Mouse (Mus musculus): Measurements from ENCODE around the gene 4921517D22Rik. TPM values are rescaled to one million over a fixed set of nuclear protein-coding genes. Genes with fewer than 3 reads are reported as not detected.

4921517D22Rik gene
- total RNA-seq, 2 experiments from 2014 or later = not detected

DNA sequence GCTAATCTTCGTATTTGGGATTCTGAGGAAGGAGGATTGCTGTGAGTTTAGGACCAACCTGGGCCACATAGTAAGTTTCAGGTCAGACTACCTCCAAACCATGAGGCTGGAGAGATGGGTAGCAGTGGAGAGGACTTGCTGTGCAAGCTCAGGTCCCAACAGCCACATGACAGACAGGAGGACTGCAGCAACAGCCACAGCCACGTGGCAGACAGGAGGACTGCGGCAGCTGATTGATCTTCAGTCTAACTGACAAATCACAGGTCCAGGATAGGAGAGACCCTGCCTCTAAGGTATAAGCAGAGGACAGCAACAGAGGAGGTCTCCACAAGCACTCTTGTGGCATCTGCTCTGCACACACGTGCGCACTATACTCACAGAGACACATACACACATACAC is 36.1 kb downstream of the 4921517D22Rik start:
- no peak for DNase-seq

DNA sequence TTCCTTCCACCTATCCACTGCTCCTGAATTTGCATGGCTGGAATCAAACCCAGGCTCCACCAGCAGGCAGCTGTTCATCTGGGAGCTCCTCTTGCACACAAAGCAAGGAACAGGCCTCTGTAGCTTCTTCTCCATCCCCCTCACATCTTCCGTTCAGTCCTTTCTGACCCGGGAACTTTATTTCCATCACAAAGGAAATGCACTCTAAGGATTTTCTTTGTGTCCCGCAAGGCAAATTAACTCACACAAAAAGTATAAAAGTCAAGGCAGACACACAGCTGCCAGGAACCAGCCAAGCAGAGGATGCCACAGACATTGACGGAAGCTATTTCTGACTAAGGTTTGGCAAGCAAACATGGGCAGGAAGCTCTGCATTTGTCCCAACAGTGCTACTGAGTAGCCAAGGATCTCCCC is 36.9 kb downstream of the 4921517D22Rik start:
- no peak for DNase-seq

DNA sequence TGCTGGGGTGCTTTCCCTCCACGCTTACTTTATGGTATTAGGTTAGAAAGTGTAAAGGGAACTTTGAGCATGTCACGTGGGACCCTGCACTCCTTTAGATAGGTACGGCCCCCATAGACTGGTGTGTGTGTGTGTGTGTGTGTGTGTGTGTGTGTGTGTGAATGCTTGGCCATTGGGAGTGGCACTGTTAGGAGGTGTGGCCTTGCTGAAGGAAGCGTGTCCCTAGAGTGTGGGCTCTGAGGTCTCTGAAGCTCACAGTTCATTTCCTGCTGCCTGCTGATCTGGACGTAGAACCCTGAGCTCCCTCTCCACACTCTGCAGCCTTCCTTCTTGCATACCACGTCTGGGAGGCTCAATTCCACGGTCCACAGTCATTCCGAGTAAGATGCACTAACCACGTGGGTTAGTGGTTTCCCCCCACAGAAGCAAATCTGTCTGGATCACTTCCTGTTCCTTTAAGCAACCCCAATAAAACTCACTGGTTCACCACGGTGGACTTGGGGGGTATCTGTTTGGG is 37.5 kb downstream of the 4921517D22Rik start:
- DNase-seq = no peak

DNA sequence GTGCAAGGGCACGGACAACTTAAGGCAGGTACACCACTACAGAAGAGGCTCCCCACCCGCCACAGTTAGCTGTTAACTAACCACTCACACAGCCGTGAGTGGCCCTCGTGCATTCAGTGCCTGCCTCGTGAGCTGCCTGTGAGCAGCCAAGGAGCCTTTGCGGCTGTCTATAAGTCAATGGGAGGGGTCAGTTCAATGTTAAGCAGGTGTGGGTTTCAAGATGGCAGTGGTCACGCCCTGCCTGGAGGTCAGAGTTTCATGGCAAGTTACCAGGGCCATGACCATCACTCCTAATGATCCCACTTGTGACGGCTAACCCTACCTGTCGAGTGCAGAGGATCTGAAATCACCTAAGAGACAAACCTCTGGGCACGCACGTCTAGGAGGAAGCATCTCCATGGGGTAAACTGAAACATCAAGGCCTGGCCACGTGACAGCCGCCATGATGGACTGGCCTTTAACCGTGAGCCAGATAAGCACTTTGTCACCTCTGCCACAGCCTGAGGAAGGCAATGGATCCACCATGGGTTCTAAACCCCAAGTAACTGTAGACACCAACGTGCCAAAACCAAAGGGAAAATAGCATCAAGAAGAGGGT is 38.1 kb downstream of the 4921517D22Rik start:
- DNase-seq = no peak

DNA sequence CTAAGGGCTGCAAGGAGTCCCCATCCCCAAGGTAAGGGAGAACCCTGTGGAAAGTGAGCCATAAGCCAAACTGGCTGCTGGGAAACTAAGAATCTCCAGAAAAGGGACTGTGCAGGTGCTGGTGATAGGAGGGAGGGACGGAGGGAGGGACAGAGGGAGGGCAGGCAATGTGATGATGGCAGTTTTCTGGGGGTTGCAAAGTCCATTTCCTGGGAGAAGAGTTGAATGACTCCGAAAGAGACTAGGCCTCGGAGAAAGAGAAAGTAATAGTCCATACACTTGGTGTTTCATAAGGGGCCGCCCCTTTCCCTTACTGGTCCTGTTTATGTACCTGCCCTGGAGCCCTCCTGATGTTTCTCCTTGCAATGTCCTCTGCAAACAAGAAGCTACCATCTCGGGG is 39.4 kb downstream of the 4921517D22Rik start:
- DNase-seq = no peak

DNA sequence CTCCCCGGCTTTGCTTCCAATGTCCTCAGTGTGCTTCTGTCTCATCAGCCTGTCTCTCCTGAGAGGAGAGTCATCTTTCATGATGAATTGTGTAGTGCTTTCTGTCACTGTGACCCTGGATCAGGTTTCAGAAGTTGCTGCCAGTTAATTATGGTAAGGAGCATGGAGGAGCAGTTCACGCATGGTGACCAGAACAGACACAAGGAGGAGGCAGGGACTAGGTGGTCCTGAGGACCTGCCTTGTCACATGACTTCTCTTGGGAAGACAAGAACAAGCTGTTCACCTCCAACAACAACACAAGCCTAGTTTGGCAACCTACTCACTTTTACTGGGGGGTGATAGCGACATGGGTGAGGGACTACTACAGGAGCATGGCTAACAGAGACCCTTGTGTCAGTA is 40.8 kb downstream of the 4921517D22Rik start:
- DNase-seq = no peak

DNA sequence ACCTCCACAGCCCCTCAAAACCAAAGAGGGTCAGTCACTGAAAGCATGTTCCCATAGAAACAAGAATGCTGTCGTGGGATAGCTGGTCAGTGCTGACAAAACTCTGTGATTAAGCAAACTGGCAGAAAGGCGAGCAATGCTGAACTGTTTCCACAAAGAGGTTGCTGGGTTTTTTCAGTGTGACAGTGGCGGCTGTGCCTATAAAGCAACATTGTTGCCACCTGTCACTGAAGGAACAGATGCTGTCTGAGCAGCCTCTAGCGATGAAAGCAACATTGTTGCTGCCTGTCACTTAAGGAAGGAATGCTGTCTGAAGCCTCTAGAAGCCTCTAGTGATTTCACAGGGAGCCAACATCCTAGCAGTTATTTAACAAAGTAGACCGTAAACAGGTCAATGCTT is 41.3 kb downstream of the 4921517D22Rik start:
- no peak for DNase-seq

DNA sequence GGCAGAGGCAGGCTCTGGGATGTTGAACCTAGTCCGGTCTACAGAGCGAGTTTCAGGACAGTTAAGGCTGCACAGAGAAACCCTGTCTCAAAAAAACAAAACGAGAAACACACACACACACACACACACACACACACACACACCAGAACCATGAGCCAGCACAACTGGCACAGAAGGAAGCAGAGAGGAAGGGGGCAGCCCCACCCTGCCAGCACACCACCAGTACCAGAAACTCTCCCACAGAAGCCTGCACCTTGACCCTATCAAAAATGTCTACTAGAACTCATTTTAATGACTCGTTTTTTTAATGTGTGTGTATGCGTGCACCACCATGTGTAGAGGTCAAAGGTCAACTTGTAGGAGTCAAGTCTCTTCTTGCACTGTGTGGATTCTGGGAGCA is 44.1 kb downstream of the 4921517D22Rik start:
- no peak for DNase-seq

DNA sequence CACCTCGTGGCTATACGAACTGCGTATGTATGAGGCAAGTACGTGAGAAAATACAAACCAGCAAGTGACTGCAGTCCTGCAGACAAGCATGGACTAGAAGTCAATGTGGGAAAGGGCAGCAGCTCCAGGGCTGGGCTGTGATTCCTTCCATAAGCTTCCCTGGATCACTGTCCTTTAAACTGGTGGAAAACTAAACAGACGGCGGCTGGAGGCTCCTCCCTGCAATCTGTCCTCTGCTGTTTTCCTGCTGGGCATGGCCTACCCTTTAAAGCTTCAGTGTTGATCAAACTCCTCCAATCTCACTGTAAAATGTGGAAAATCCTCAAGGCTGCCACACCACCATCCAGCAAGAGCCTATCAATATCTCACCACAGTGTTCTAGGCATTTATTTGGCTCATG is 45.3 kb downstream of the 4921517D22Rik start:
- DNase-seq = no peak

DNA sequence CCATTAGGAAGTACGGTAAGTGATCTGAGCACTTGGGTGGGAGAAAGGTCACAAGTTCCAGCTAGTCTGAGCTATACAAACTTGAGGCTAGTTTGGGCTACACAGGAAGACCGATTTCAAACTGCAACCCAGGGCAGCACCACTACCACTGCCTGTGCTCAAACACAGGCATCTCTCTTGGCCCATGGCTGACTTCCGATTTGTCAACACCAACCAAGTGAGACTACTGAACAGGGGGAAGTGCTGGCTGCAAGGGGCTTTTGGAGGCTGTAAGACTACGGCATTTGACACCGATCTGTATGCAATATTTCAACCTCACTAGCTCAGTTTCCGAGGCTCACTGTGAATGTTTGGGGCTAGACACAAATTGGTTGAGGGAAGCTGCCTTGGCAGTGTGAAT is 46.4 kb downstream of the 4921517D22Rik start:
- no peak for DNase-seq

DNA sequence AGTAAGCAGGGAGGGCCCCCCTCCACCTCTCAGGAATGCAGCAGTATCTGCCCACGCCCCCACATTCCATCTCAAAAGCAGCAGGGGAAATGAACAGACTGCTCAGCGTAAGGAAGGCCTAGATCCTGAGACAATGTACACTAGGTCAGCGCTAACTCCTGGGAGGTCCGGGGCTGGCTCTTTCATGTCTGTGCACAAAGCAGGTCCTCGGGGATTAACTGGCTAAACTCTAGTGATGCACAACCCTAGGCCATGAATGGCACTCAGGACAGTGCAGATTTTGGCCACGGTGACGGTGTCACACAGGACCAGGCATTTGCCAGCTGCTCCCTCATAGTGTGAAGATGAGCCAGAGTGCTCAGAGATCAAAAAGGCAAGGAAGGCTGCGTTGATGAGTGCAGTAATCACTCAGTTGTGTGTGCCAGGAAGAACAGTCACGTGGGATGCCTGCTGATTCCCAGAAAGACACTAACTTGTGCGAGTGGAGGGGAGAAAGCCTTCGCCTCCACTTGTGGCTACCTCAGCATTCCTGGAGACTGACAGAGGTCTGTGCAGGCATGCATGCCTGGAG is 47.1 kb downstream of the 4921517D22Rik start:
- no peak for DNase-seq

DNA sequence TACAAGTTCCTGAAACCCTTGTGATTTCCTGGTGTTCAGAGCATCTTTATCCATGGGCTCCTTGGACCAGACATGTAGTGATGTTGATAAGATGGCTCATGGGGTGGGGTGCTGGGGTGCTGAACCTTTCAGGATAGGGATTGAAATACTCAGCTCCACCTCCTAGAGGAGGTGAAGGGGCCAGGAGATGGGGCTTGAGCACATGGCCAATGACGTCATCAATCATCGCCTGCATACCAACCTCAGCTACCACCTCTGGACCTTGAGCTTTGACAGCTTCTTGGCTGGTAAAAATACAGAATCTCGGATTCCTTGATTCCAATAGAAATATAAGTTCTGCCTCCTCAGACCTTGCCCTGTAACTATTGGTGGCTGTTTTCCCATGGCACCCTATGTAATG is 48.4 kb downstream of the 4921517D22Rik start:
- no peak for DNase-seq

DNA sequence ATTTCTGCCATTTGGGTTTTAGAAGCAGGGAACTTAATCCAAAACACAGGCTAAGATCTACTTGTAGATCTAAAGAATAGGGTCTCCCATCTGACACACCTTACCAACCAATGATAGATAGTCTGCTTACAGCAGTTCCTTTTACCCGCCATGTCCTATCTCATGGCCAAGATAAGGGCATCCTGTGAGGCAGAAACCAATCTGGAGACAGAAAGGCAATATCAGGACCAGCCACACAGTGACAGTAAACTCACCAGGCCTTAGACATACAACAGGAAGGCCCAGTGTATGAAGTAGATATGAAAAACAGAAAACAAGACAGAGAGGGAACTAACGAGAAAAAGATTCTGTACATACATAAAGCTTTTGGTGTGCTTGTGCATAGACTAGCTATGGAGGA is 51.1 kb downstream of the 4921517D22Rik start:
- no peak for DNase-seq

DNA sequence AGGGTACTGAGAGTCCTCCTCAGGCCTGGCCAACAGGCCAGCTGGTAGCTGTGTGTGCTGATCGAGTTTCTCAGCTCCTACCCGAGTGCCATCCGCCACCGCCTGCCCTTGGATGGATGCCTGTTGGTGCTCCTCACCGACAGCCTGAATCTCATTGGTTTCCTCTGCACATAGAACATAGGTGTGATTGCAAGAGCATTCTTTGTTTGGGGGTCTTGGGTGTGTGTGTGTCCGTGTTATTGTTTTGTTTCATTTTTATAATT is 53.8 kb downstream of the 4921517D22Rik start:
- no peak for DNase-seq

DNA sequence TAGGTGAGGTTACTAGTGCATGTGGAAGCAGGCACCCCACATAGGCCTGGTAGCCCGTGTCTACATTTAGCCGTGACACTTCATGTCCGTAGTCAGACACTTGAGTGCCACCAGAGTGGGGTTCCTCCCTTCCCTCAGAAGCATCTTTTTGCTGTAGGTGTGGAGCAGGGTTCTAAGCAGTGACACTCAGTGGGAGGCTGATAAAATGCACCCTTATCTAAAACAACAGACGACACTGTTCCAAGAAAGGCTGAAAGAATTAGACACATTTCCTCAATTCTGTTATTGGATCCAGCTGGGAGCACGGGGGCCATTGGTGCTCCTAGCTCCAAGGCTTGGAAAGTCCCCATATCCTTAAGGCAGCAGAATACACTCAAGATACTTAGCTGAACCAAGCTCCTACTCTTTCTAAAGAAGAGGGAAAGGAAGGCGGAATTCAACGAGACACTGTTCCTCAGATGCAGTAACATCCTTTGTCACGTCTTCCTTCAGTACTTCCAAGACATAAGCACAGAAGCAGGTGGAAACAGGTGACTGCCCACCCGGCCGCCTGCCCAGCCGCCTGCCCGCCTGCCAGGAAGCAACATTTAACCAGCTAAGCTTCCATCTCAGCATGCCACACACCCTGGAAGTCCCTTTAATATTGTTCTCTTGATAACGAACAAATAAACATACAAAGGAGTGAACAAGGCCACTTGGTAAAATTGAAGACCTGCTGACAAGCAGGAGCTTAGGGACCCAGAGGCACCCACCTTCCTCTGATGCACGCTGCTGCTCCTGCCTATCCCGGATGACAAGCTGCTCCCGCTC is 54.3 kb downstream of the 4921517D22Rik start:
- DNase-seq = no peak

DNA sequence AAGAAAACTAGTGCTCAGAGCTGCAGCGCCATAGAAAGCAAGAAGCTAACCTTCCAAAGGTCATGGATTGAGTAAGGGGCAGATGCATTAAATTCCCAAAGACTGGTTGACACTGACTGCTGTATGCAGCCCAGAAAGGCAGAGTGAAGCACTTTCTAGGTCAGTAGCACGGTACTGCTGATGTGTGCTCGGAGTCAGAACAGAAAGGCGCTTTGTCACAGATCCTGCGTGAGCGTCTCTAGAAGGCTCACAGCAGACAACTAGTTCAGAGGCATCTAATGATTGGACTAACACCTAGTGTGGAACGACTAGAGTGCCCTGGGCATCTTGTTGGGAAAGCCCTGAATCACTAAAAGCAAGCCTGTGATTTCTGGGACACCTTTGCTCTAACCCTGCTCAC is 56.1 kb downstream of the 4921517D22Rik start:
- DNase-seq = no peak

Other genes starting within 250 kb of the 4921517D22Rik start
- gene Agtpbp1, start 108.9 kb downstream of the 4921517D22Rik start, total RNA-seq (2021) = 10 to 100 TPM; 38.2 to 38.7 TPM
- gene Naa35, start 108.8 kb downstream of the 4921517D22Rik start, total RNA-seq (2021) = 10 to 100 TPM; 81.9 to 98.9 TPM
- gene Golm1, start 18.3 kb downstream of the 4921517D22Rik start, total RNA-seq (2021) = 10 to 100 TPM; 29.0 to 31.5 TPM
- not detected for gene Spata31d1a, start 16.2 kb upstream of the 4921517D22Rik start, total RNA-seq (2021)
- gene Spata31d1b, start 18.2 kb upstream of the 4921517D22Rik start, total RNA-seq (2021) = not detected
- not detected for gene Spata31d1d, start 37.6 kb upstream of the 4921517D22Rik start, total RNA-seq (2021)
- under 1 TPM; 0.14 to 0.38 TPM for gene 1700014D04Rik, start 52.6 kb upstream of the 4921517D22Rik start, total RNA-seq (2021)
- gene Isca1, start 75.7 kb upstream of the 4921517D22Rik start, total RNA-seq (2021) = 100 to 1,000 TPM; 158 to 168 TPM
- gene Gm49354, start 88.1 kb upstream of the 4921517D22Rik start, total RNA-seq (2021) = not detected
- 10 to 100 TPM; 52.2 to 54.1 TPM for gene Tut7, start 129.0 kb upstream of the 4921517D22Rik start, total RNA-seq (2021)